Mouse (Mus musculus): ENCODE results near the gene Pard3.

The Pard3 gene

GRCm38 (mm10) chr8:127431236-127431635 lies 367.5 kb downstream of the Pard3 start:
- DNase-seq (ENCODE audit: low read depth, low spot score) = no peak

- peak; percentile 69 for DNase-seq (ENCODE audit: low read depth, low spot score)
Observed at GRCm38 (mm10) chr8:127435975-127436374, 372.3 kb downstream of the Pard3 start.

- DNase-seq (ENCODE audit: low read depth, low spot score) = peak; percentile 70
Observed at GRCm38 (mm10) chr8:127437613-127438235, 374.0 kb downstream of the Pard3 start.

- peak; percentile 41 for DNase-seq (ENCODE audit: low read depth, low spot score)
Observed at GRCm38 (mm10) chr8:127438625-127439391, 375.1 kb downstream of the Pard3 start.

- no peak for DNase-seq (ENCODE audit: low read depth, low spot score)
Observed at GRCm38 (mm10) chr8:127439392-127440160, 375.9 kb downstream of the Pard3 start.

- DNase-seq (ENCODE audit: low read depth, low spot score) = peak; percentile 65
Observed at GRCm38 (mm10) chr8:127440161-127440833, 376.6 kb downstream of the Pard3 start.

GRCm38 (mm10) chr8:127440834-127441485 lies 377.3 kb downstream of the Pard3 start:
- peak; percentile 59 for DNase-seq (ENCODE audit: low read depth, low spot score)

GRCm38 (mm10) chr8:127447401-127447800 lies 383.7 kb downstream of the Pard3 start:
- DNase-seq (ENCODE audit: low read depth, low spot score) = no peak

GRCm38 (mm10) chr8:127449066-127449840 lies 385.6 kb downstream of the Pard3 start:
- DNase-seq (ENCODE audit: low read depth, low spot score) = no peak

- no peak for DNase-seq (ENCODE audit: low read depth, low spot score)
Observed at GRCm38 (mm10) chr8:127450954-127451668, 387.4 kb downstream of the Pard3 start.

GRCm38 (mm10) chr8:127452364-127452763 lies 388.7 kb downstream of the Pard3 start:
- no peak for DNase-seq (ENCODE audit: low read depth, low spot score)

GRCm38 (mm10) chr8:127457901-127458300 lies 394.2 kb downstream of the Pard3 start:
- DNase-seq (ENCODE audit: low read depth, low spot score) = no peak

- DNase-seq (ENCODE audit: low read depth, low spot score) = no peak
Observed at GRCm38 (mm10) chr8:127461173-127461572, 397.5 kb downstream of the Pard3 start.

- DNase-seq (ENCODE audit: low read depth, low spot score) = no peak
Observed at GRCm38 (mm10) chr8:127462378-127462935, 398.8 kb downstream of the Pard3 start.

GRCm38 (mm10) chr8:127464300-127464699 lies 400.6 kb downstream of the Pard3 start:
- DNase-seq (ENCODE audit: low read depth, low spot score) = no peak

GRCm38 (mm10) chr8:127472204-127472603 lies 408.5 kb downstream of the Pard3 start:
- DNase-seq (ENCODE audit: low read depth, low spot score) = peak; percentile 9

- DNase-seq (ENCODE audit: low read depth, low spot score) = no peak
Observed at GRCm38 (mm10) chr8:127480003-127480402, 416.3 kb downstream of the Pard3 start.

GRCm38 (mm10) chr8:127485618-127486017 lies 421.9 kb downstream of the Pard3 start:
- DNase-seq (ENCODE audit: low read depth, low spot score) = no peak

- no peak for DNase-seq (ENCODE audit: low read depth, low spot score)
Observed at GRCm38 (mm10) chr8:127491963-127492362, 428.3 kb downstream of the Pard3 start.

All from ZHBTc4 (cell line).